Mouse (Mus musculus): ENCODE results near the gene Tpi1.

Tpi1 gene

DNA sequence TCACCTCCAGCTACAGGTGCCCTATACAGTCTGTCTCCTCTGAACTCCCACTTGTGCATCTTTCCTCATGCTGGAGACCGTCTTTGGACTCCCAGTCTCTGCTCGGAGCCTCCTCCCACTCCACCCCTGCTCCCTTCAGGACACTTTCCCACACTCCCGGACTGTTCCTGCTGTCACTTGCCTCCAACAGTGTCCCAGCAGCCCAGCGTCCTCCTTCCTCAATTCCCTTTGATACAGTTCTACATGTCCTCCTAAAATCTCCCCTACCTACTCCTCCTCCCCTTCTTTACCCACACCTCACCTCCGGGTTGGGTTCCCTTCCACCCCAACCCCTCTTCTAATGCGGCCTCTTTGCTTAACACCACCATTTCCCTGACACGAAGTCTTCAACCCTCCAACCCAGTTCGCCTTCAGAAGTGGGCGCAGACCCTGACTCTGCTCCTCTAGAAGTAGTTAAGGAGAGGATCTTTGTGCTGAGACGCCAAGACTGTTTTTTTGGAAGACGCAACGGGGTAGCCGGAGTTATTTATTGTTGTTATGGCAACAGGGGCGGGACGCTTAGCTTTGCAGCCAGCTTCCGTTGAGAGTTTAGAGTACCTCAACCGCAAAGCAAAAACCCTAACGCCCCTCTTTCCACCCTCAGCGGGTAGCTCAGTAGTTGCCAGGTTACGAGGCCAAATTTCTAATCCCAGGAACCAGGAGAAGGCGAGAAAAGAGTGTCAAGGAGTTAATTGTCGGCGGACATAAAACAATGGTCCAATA lies 34.7 kb downstream of the Tpi1 start, which contains the start of gene Lrrc23:
TSS of gene Lrrc23 (minus strand) at position 506 of the 762 bp plus-strand sequence.
- no peak for DNase-seq (ENCODE audit: low spot score in 2 of 2)

DNA sequence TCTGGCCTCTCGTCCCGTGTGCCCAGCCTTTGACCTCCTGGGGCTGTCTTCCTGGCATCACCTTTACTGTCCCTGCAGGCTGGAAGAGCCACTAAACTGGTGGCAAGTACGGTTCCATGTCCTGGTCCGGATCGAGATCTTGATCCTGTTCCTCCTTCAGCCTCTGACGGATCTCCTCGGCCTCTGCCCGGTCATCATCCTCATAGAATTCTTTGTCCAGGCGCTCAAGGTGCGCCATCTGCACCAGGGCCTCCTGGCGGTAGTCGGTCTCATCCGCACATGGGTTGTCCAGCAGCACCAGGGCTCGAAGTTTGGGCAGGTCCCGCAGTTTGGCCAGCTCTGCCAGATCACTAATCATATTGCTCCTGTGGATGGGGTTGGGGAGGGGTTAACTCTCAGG lies 43.6 kb downstream of the Tpi1 start:
- no peak for DNase-seq (ENCODE audit: low spot score in 2 of 2)

DNA sequence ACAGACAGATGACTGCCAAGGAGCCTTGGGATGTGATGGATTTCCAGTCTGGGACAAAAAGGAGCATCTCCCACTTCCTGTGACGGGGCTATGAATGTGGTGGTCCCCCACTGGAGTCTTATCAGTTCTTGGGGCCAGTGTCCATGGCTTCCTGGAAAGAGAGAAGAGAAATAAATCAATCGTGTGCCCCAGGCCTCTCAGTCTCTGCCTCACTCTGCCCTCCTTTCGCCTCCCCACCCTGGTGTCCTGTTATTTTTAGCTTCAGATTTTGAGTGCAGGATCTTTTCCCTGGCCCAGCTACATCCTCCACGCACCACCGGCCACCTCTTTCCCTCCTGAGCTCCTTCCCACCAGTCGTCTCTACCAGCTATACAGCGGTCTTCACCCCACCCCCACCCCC lies 44.1 kb downstream of the Tpi1 start:
- no peak for DNase-seq (ENCODE audit: low spot score in 2 of 2)

DNA sequence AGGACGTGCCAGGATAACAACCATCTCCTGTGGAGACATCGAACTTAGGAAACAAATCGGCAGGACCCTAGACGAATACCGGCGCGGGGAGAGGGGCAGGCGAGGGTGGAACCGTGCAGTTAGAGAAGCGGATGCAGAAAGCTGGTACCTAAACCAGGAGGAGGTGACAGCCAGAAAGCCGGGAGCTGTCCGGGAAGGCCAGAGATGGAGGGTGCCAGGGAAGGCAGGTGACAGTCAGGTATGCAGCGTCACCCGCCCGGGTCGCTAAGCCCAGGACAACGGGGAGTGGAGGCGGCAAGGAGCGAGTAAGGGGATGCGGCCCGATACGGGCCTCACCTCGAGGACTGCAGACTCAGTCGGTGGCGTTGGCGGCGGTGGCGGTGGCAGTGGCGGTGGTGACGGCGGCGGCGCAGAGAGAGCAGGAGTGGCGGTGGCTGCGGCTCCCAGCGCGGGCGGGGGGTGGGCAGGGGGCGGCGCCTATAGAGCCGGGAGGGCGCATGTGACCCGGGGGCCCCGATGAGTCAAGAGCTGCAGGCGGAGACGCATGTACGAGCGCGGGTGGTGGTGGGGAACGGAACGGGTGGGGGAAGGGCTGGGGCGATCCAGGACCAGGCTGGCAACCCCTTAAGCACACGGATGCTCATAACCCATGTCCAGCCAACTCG lies 44.9 kb downstream of the Tpi1 start, which contains the start of gene Eno2:
TSS of gene Eno2 (minus strand) at position 573 of the 665 bp plus-strand sequence.
- DNase-seq (ENCODE audit: low spot score in 2 of 2) = peak in 1 of 2 experiments; percentile 62

DNA sequence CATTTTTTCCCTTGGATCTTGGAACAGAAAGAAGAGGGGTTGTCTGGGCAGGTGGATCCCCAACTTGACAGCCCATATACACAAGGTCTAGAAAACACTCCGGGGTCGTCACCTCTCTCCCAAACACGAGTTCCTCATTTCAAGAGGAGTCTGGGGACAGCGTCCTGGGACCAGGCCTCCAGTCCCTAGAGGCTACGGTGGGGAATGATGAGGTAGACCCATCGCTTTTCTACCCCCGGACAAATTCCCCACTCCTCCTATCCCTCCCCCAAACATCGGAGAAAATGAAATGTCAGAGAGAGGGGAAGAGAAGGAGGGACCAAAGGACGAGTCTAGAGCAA lies 45.4 kb downstream of the Tpi1 start:
- no peak for DNase-seq (ENCODE audit: low spot score in 2 of 2)

DNA sequence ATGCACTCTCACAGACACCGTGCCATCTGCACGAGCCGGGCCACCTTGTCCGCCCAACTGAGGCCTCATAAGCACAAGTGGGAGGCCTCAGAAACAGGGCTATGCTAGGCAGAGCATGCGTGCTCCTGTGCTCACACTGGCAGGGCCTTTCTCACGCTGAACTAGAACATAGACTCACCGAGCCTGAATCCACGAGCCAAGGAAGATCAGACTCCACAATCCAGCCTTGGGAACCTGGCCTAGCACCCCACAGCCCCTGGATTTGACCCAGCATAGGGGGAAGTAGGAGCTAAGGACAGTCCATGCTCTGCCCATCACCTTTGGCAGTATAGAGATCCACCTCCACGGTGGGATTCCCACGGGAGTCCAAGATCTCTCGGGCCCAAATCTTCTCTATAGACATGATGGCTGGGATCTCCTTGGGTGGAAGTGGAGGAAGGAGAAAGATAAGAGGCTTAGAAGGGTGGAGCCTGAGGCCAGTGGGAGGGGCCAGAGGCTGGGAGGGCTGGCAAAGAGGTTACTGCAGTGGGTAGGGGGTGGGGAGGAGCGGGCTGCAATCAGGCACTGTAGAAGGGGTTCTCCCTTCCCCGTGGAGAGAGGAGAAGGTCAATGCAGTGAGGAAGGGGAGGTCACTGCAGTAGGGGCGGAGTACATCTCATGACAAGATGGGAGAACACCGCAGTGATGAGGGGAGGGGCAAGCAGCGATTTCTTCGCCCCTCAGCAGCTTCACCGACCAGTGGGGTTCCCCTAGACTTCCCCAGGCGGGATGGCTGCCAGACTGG lies 46.0 kb downstream of the Tpi1 start:
- peak in 1 of 2 experiments; percentile 59 for DNase-seq (ENCODE audit: low spot score in 2 of 2)

DNA sequence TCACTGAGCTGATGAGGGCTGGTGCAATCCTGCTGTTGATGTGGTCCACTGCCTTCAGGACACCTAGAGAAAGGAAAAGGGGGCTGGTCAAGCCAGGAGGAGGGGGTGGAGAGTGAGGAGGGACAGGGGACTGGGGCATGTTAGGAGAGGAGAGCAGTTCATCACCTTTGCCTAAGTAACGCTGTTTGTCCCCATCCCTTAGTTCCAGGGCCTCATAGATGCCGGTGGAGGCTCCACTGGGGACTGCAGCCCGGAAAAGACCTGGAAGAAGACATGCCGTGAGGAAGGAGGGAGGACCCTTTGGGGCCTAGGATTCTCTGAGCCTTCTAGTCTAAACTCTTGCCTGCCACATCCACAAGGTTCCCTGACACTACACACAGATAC lies 46.6 kb downstream of the Tpi1 start:
- DNase-seq (ENCODE audit: low spot score in 2 of 2) = peak in 1 of 2 experiments; percentile 55

DNA sequence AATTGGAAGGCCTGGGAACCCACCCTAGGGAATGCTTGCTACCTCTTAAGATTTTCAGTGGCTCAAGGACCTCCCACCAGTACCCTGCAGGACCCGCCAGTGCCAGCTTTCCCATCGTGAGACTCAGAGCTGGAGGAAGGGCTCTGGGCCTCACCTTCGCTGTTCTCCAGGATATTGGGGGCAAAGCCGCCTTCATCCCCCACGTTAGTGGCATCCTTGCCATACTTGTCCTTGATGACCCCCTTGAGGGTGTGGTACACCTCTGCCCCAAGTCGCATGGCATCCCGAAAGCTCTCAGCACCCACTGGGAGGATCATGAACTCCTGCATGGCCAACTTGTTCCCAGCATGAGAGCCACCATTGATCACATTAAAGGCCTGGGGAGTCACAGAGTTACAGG lies 48.1 kb downstream of the Tpi1 start:
- peak in 1 of 2 experiments; percentile 54 for DNase-seq (ENCODE audit: low spot score in 2 of 2)
